Mouse (Mus musculus) kidney, adult 2 months (tissue): ENCODE results near the gene Samd8.

Experiments
- CTCF ChIP-seq: fragments of 200-500 bp; conservative IDR thresholded peaks from 2 replicates; pipeline ENCODE4 v1.5.1; 2011; ENCODE audit warnings: low read depth, mild to moderate bottlenecking, control low read depth, low read length, moderate library complexity, mixed read lengths; ENCODE audit not compliant: insufficient read depth, insufficient read length
- POLR2A ChIP-seq: fragments of 200-500 bp; IDR thresholded peaks from one replicate; pipeline ENCODE4 v1.6.1; 2011; ENCODE audit warnings: low read depth, low read length, control low read depth

GRCm38 (mm10) chr14:21720430-21721205 is 29.7 kb upstream of the Samd8 start:
- TF ChIP-seq POLR2A (no peak), CTCF (no peak)
